Mouse (Mus musculus) heart, embryonic 10.5 days (tissue): ENCODE data around the gene Ddr2. TPM values are rescaled to one million over a fixed set of nuclear protein-coding genes. Genes with fewer than 3 reads are reported as not detected.

Experiments used
- DNase-seq: peaks from one replicate; pipeline ENCODE4 v3.0.0-alpha.2; 2017; ENCODE audit warnings: low spot score
- H3K27ac ChIP-seq: fragments of 300-500 bp; sonication (generic); 2 replicates; pipeline ENCODE4 v1.5.1; 2016; ENCODE audit warnings: mild to moderate bottlenecking
- H3K27me3 ChIP-seq: fragments of 300-500 bp; sonication (generic); 2 replicates; pipeline ENCODE4 v1.6.1; 2016; ENCODE audit warnings: mild to moderate bottlenecking; ENCODE audit not compliant: poor library complexity, insufficient read depth, severe bottlenecking
- H3K36me3 ChIP-seq: fragments of 300-500 bp; sonication (generic); 2 replicates; pipeline ENCODE4 v1.6.1; 2016; ENCODE audit warnings: mild to moderate bottlenecking, moderate library complexity
- H3K4me1 ChIP-seq: fragments of 300-500 bp; sonication (generic); 2 replicates; pipeline ENCODE4 v1.6.1; 2016; ENCODE audit warnings: mild to moderate bottlenecking
- H3K4me3 ChIP-seq: fragments of 300-500 bp; sonication (generic); 2 replicates; pipeline ENCODE4 v1.5.1; 2016; ENCODE audit warnings: mild to moderate bottlenecking, moderate library complexity
- H3K9me3 ChIP-seq: fragments of 300-500 bp; sonication (generic); 2 replicates; pipeline ENCODE4 v1.6.1; 2016; ENCODE audit warnings: mild to moderate bottlenecking, moderate library complexity
- WGBS: fragments of 180-500 bp; shearing (Covaris S2); methylation state at CpG from one replicate; pipeline ENCODE4 v1.1.7; 2016; 5-methylcytosine and 5-hydroxymethylcytosine counted together
- polyA plus RNA-seq: library from polyadenylated mRNA; unstranded; fragments of >200 nt; fragmentation: Nextera tagmentation; extraction: Ambion mirVana; gene quantifications from 2 replicates; pipeline ENCODE4 v1.2.1, GENCODE M21; 2016

Ddr2 gene
- polyA plus RNA-seq = 6.7 and 21.0 TPM in 2 replicates

- no peak for DNase-seq
- H3K27me3 ChIP-seq = no peaks in the 10 kb centered on the region
- 0 out of 2 replicates have a peak, but pooled peaks cover 8% of the 10 kb centered on the region for H3K4me1 ChIP-seq
- 65% methylated on average over 17 of the region's 17 CpGs for WGBS
- H3K27ac ChIP-seq = peak within 1 kb of the TSS; percentile 59
- peak within 1 kb of the TSS; percentile 41 for H3K4me3 ChIP-seq
- no peaks in the 10 kb centered on the region for H3K36me3 ChIP-seq
- no peaks in the 10 kb centered on the region for H3K9me3 ChIP-seq
These were observed at the start of gene Ddr2 for GRCm38 (mm10) chr1:170110516-170111332. Gene Ddr2 (minus strand): TSS chr1:170110762.

GRCm38 (mm10) chr1:170159707-170160106 lies 49.1 kb upstream of the Ddr2 start:
- Histone ChIP-seq H3K9me3 (no peaks in the 10 kb centered on the region), H3K4me1 (no peaks in the 10 kb centered on the region), H3K27ac (no peak overlapping the region), H3K27me3 (no peaks in the 10 kb centered on the region), H3K36me3 (peaks cover 70% of the 10 kb centered on the region), H3K4me3 (no peak overlapping the region)
- 87% methylated on average over 2 of the region's 2 CpGs for WGBS
- no peak for DNase-seq

GRCm38 (mm10) chr1:170155761-170156160 lies 45.2 kb upstream of the Ddr2 start:
- H3K4me3 ChIP-seq = no peak overlapping the region
- H3K36me3 ChIP-seq = peaks cover 49% of the 10 kb centered on the region
- H3K9me3 ChIP-seq = no peaks in the 10 kb centered on the region
- 92% methylated on average over 5 of the region's 5 CpGs for WGBS
- H3K27me3 ChIP-seq = no peaks in the 10 kb centered on the region
- DNase-seq = no peak
- H3K4me1 ChIP-seq = no peaks in the 10 kb centered on the region
- no peak overlapping the region for H3K27ac ChIP-seq

- Histone ChIP-seq H3K36me3 (peaks cover 47% of the 10 kb centered on the region), H3K27ac (no peak overlapping the region)
- no peak for DNase-seq
These were observed 44.7 kb upstream of the Ddr2 start for GRCm38 (mm10) chr1:170155298-170155697.

GRCm38 (mm10) chr1:170153986-170154385 lies 43.4 kb upstream of the Ddr2 start:
- DNase-seq = no peak
- Histone ChIP-seq H3K4me1 (0 out of 2 replicates have a peak, but pooled peaks cover 3% of the 10 kb centered on the region), H3K27ac (no peak overlapping the region), H3K36me3 (peaks cover 53% of the 10 kb centered on the region), H3K4me3 (no peak overlapping the region), H3K9me3 (no peaks in the 10 kb centered on the region), H3K27me3 (no peaks in the 10 kb centered on the region)
- 89% methylated on average over 8 of the region's 8 CpGs for WGBS

More at GRCm38 (mm10) chr1:170155298-170155697, 44.7 kb upstream of the Ddr2 start:
- no peaks in the 10 kb centered on the region for H3K4me1 ChIP-seq
- H3K27me3 ChIP-seq = no peaks in the 10 kb centered on the region
- no peak overlapping the region for H3K4me3 ChIP-seq
- WGBS = 70% methylated on average over 2 of the region's 2 CpGs
- H3K9me3 ChIP-seq = no peaks in the 10 kb centered on the region

GRCm38 (mm10) chr1:170152552-170152951 lies 42.0 kb upstream of the Ddr2 start:
- no peaks in the 10 kb centered on the region for H3K9me3 ChIP-seq
- peaks cover 10% of the 10 kb centered on the region; the same call in 1 of the 2 replicates for H3K4me1 ChIP-seq
- no peaks in the 10 kb centered on the region for H3K27me3 ChIP-seq
- H3K36me3 ChIP-seq = peaks cover 50% of the 10 kb centered on the region
- no peak for DNase-seq
- 90% methylated on average over 2 of the region's 2 CpGs for WGBS
- H3K27ac ChIP-seq = no peak overlapping the region
- no peak overlapping the region for H3K4me3 ChIP-seq

- H3K9me3 ChIP-seq = no peaks in the 10 kb centered on the region
- peaks cover 11% of the 10 kb centered on the region; the same call in 1 of the 2 replicates for H3K4me1 ChIP-seq
- WGBS = 91% methylated on average over 6 of the region's 6 CpGs
- no peaks in the 10 kb centered on the region for H3K27me3 ChIP-seq
- H3K36me3 ChIP-seq = peaks cover 44% of the 10 kb centered on the region
- no peak overlapping the region for H3K4me3 ChIP-seq
- no peak overlapping the region for H3K27ac ChIP-seq
- no peak for DNase-seq
These were observed 40.3 kb upstream of the Ddr2 start for GRCm38 (mm10) chr1:170150870-170151269.

GRCm38 (mm10) chr1:170149756-170150155 lies 39.2 kb upstream of the Ddr2 start:
- Histone ChIP-seq H3K27me3 (no peaks in the 10 kb centered on the region), H3K9me3 (no peaks in the 10 kb centered on the region), H3K27ac (no peak overlapping the region), H3K4me1 (peaks cover 11% of the 10 kb centered on the region; the same call in 1 of the 2 replicates), H3K36me3 (peaks cover 40% of the 10 kb centered on the region), H3K4me3 (no peak overlapping the region)
- no peak for DNase-seq
- WGBS = 84% methylated on average over 4 of the region's 4 CpGs

GRCm38 (mm10) chr1:170148536-170148935 lies 38.0 kb upstream of the Ddr2 start:
- Histone ChIP-seq H3K4me3 (no peak overlapping the region), H3K36me3 (peaks cover 42% of the 10 kb centered on the region), H3K27me3 (no peaks in the 10 kb centered on the region), H3K9me3 (no peaks in the 10 kb centered on the region), H3K27ac (no peak overlapping the region), H3K4me1 (peaks cover 11% of the 10 kb centered on the region; the same call in 1 of the 2 replicates)
- DNase-seq = no peak
- WGBS = 59% methylated on average over 6 of the region's 6 CpGs

GRCm38 (mm10) chr1:170147651-170148448 lies 37.3 kb upstream of the Ddr2 start:
- no peak overlapping the region for H3K27ac ChIP-seq
- no peak for DNase-seq
- H3K9me3 ChIP-seq = no peaks in the 10 kb centered on the region
- no peak overlapping the region for H3K4me3 ChIP-seq
- peaks cover 49% of the 10 kb centered on the region for H3K36me3 ChIP-seq
- H3K4me1 ChIP-seq = peaks cover 11% of the 10 kb centered on the region; the same call in 1 of the 2 replicates
- 76% methylated on average over 9 of the region's 9 CpGs for WGBS
- no peaks in the 10 kb centered on the region for H3K27me3 ChIP-seq

GRCm38 (mm10) chr1:170145606-170146005 lies 35.0 kb upstream of the Ddr2 start:
- Histone ChIP-seq H3K27ac (no peak overlapping the region), H3K9me3 (no peaks in the 10 kb centered on the region), H3K36me3 (peaks cover 58% of the 10 kb centered on the region), H3K27me3 (no peaks in the 10 kb centered on the region), H3K4me1 (peaks cover 11% of the 10 kb centered on the region; the same call in 1 of the 2 replicates), H3K4me3 (no peak overlapping the region)
- no peak for DNase-seq
- 84% methylated on average over 4 of the region's 4 CpGs for WGBS

GRCm38 (mm10) chr1:170142256-170142871 lies 31.8 kb upstream of the Ddr2 start:
- Histone ChIP-seq H3K36me3 (peaks cover 35% of the 10 kb centered on the region), H3K9me3 (no peaks in the 10 kb centered on the region), H3K4me1 (no peaks in the 10 kb centered on the region), H3K27ac (no peak overlapping the region), H3K4me3 (no peak overlapping the region), H3K27me3 (no peaks in the 10 kb centered on the region)
- 96% methylated on average over 8 of the region's 8 CpGs for WGBS
- no peak for DNase-seq
